Mouse (Mus musculus): Measurements from ENCODE around the gene Olfr1360. TPM values are rescaled to one million over a fixed set of nuclear protein-coding genes. Genes with fewer than 3 reads are reported as not detected.
A peak's percentile ranks its signal among the peaks of the same experiment; 100 is the strongest.
"Not testable (repeated sequence)": the region's sequence is repeated elsewhere in the genome, so short reads cannot be mapped to it uniquely, and the experiment has no call there.

Olfr1360 gene
- polyA plus RNA-seq (2012; rRNA removed) = not detected in 2 replicates

- DNase-seq (ENCODE audit: extremely low spot score in 1 of 2, low spot score in 1 of 2) = no peak
Measured at GRCm38 (mm10) chr13:21677305-21677704, at the start of gene Olfr1360. Gene Olfr1360, minus strand, starts transcription at chr13:21677405.

- no peak for DNase-seq (ENCODE audit: extremely low spot score in 1 of 2, low spot score in 1 of 2)
Measured at GRCm38 (mm10) chr13:21722993-21723836, 46.0 kb upstream of the Olfr1360 start.

- DNase-seq (ENCODE audit: extremely low spot score in 1 of 2, low spot score in 1 of 2) = no peak
Measured at GRCm38 (mm10) chr13:21722373-21722925, 45.2 kb upstream of the Olfr1360 start.

- peak; percentile 74 to 86 for DNase-seq (ENCODE audit: extremely low spot score in 1 of 2, low spot score in 1 of 2)
Measured at GRCm38 (mm10) chr13:21721757-21722372, 44.7 kb upstream of the Olfr1360 start, which contains the start of gene Hist1h2bm. Gene Hist1h2bm, plus strand, starts transcription at chr13:21722044.

GRCm38 (mm10) chr13:21721107-21721756, 44.0 kb upstream of the Olfr1360 start:
- not testable (repeated sequence) for DNase-seq (ENCODE audit: extremely low spot score in 1 of 2, low spot score in 1 of 2)

- DNase-seq (ENCODE audit: extremely low spot score in 1 of 2, low spot score in 1 of 2) = no peak
Measured at GRCm38 (mm10) chr13:21718381-21719080, 41.3 kb upstream of the Olfr1360 start.

- peak; percentile 84 to 95 for DNase-seq (ENCODE audit: extremely low spot score in 1 of 2, low spot score in 1 of 2)
Measured at GRCm38 (mm10) chr13:21717397-21718357, 40.5 kb upstream of the Olfr1360 start, which contains the start of gene Hist1h3h. Gene Hist1h3h, plus strand, starts transcription at chr13:21717659.

GRCm38 (mm10) chr13:21716540-21717391, 39.6 kb upstream of the Olfr1360 start:
- DNase-seq (ENCODE audit: extremely low spot score in 1 of 2, low spot score in 1 of 2) = not testable (repeated sequence)

GRCm38 (mm10) chr13:21715864-21716539, 38.8 kb upstream of the Olfr1360 start, which contains the start of the genes Hist1h2bl and Hist1h2ai:
Gene Hist1h2bl, minus strand, starts transcription at chr13:21716143.
Gene Hist1h2ai, plus strand, starts transcription at chr13:21716422.
- peak; percentile 94 to 97 for DNase-seq (ENCODE audit: extremely low spot score in 1 of 2, low spot score in 1 of 2)

- peak in 1 of 2 experiments; percentile 47 for DNase-seq (ENCODE audit: extremely low spot score in 1 of 2, low spot score in 1 of 2)
Measured at GRCm38 (mm10) chr13:21715131-21715863, 38.1 kb upstream of the Olfr1360 start.

GRCm38 (mm10) chr13:21714725-21715124, 37.5 kb upstream of the Olfr1360 start:
- DNase-seq (ENCODE audit: extremely low spot score in 1 of 2, low spot score in 1 of 2) = peak; percentile 66 to 86

- DNase-seq (ENCODE audit: extremely low spot score in 1 of 2, low spot score in 1 of 2) = no peak
Measured at GRCm38 (mm10) chr13:21711698-21712097, 34.5 kb upstream of the Olfr1360 start.

- peak; percentile 69 to 93 for DNase-seq (ENCODE audit: extremely low spot score in 1 of 2, low spot score in 1 of 2)
Measured at GRCm38 (mm10) chr13:21710821-21711525, 33.8 kb upstream of the Olfr1360 start.

- peak; percentile 73 to 95 for DNase-seq (ENCODE audit: extremely low spot score in 1 of 2, low spot score in 1 of 2)
Measured at GRCm38 (mm10) chr13:21710031-21710711, 33.0 kb upstream of the Olfr1360 start.

- no peak for DNase-seq (ENCODE audit: extremely low spot score in 1 of 2, low spot score in 1 of 2)
Measured at GRCm38 (mm10) chr13:21706669-21707068, 29.5 kb upstream of the Olfr1360 start.

All from frontal cortex, adult 2 months (tissue).